Mouse (Mus musculus) spleen, adult 2 months (tissue): ENCODE measurements around the gene 4933406M09Rik.

Experiments used
- CTCF ChIP-seq: fragments of 200-500 bp; IDR thresholded peaks from 2 replicates; pipeline ENCODE4 v1.5.1; 2011; ENCODE audit warnings: mild to moderate bottlenecking, inconsistent platforms; ENCODE audit not compliant: insufficient read depth, insufficient read length, insufficient replicate concordance; ENCODE audit errors: extremely low read depth
- POLR2A ChIP-seq: fragments of 200-500 bp; IDR thresholded peaks from 2 replicates; pipeline ENCODE4 v1.6.1; 2011; ENCODE audit warnings: low read depth, low read length, inconsistent platforms

DNA sequence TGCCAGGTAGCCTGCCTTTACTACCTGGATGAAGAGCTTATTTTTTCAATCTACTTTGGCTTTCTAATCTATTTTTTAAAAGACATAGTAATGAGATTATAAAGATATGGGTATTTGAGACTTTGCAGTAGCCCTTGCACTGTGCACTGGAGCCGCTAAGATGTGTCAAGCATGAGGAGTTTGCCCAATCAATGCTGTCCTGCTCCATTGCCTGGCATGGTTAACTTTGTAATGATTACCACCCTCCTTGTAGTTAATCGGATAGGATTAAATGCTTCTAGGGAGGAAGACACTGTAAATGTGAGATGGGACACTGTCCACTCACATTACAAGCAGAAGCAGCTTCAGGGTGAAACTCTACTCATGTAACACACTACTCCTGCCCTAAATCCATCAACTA is 32.4 kb upstream of the 4933406M09Rik start:
- no peak for TF ChIP-seq POLR2A
- no peak for TF ChIP-seq CTCF
